Mouse (Mus musculus): Measurements from ENCODE around the gene Scube2.
A peak's percentile ranks its signal among the peaks of the same experiment; 100 is the strongest.

Gene Scube2

GRCm38 (mm10) chr7:109850531-109850930 is 14.9 kb downstream of the Scube2 start:
- no peak for DNase-seq (ENCODE audit: low spot score)

- DNase-seq (ENCODE audit: low spot score) = no peak
Observed at GRCm38 (mm10) chr7:109849750-109850434, 15.6 kb downstream of the Scube2 start.

GRCm38 (mm10) chr7:109848867-109849733 is 16.4 kb downstream of the Scube2 start:
- DNase-seq (ENCODE audit: low spot score) = no peak

GRCm38 (mm10) chr7:109844100-109844499 is 21.4 kb downstream of the Scube2 start:
- DNase-seq (ENCODE audit: low spot score) = no peak

GRCm38 (mm10) chr7:109841618-109842418 is 23.7 kb downstream of the Scube2 start:
- no peak for DNase-seq (ENCODE audit: low spot score)

GRCm38 (mm10) chr7:109841031-109841430 is 24.4 kb downstream of the Scube2 start:
- DNase-seq (ENCODE audit: low spot score) = no peak

GRCm38 (mm10) chr7:109838613-109839012 is 26.9 kb downstream of the Scube2 start:
- DNase-seq (ENCODE audit: low spot score) = no peak

GRCm38 (mm10) chr7:109837651-109838050 is 27.8 kb downstream of the Scube2 start:
- no peak for DNase-seq (ENCODE audit: low spot score)

GRCm38 (mm10) chr7:109834894-109835293 is 30.6 kb downstream of the Scube2 start:
- DNase-seq (ENCODE audit: low spot score) = no peak

- DNase-seq (ENCODE audit: low spot score) = no peak
Observed at GRCm38 (mm10) chr7:109831376-109831775, 34.1 kb downstream of the Scube2 start.

GRCm38 (mm10) chr7:109826911-109827310 is 38.6 kb downstream of the Scube2 start:
- no peak for DNase-seq (ENCODE audit: low spot score)

GRCm38 (mm10) chr7:109825293-109825692 is 40.2 kb downstream of the Scube2 start:
- no peak for DNase-seq (ENCODE audit: low spot score)

GRCm38 (mm10) chr7:109818600-109818999 is 46.9 kb downstream of the Scube2 start:
- no peak for DNase-seq (ENCODE audit: low spot score)

- DNase-seq (ENCODE audit: low spot score) = no peak
Observed at GRCm38 (mm10) chr7:109817954-109818353, 47.5 kb downstream of the Scube2 start.

GRCm38 (mm10) chr7:109813330-109814140 is 51.9 kb downstream of the Scube2 start:
- DNase-seq (ENCODE audit: low spot score) = no peak

GRCm38 (mm10) chr7:109807616-109808485 is 57.6 kb downstream of the Scube2 start:
- no peak for DNase-seq (ENCODE audit: low spot score)

GRCm38 (mm10) chr7:109804843-109805242 is 60.6 kb downstream of the Scube2 start:
- DNase-seq (ENCODE audit: low spot score) = peak; percentile 25

GRCm38 (mm10) chr7:109804355-109804754 is 61.1 kb downstream of the Scube2 start:
- no peak for DNase-seq (ENCODE audit: low spot score)

- DNase-seq (ENCODE audit: low spot score) = no peak
Observed at GRCm38 (mm10) chr7:109803516-109803915, 62.0 kb downstream of the Scube2 start.

GRCm38 (mm10) chr7:109800626-109801025 is 64.9 kb downstream of the Scube2 start:
- DNase-seq (ENCODE audit: low spot score) = no peak

GRCm38 (mm10) chr7:109799168-109799567 is 66.3 kb downstream of the Scube2 start:
- no peak for DNase-seq (ENCODE audit: low spot score)

All from yolk sac, embryonic 10.5 days (tissue).